Mouse (Mus musculus) cerebellum, adult 2 months (tissue): ENCODE results near the gene Stard10.

Source experiments
- CTCF ChIP-seq: fragments of 200-500 bp; IDR thresholded peaks from 2 replicates; pipeline ENCODE4 v1.5.1; 2011; ENCODE audit warnings: low read depth, mild to moderate bottlenecking, control low read depth, low read length, moderate library complexity, borderline replicate concordance; ENCODE audit not compliant: insufficient read depth
- POLR2A ChIP-seq: fragments of 200-500 bp; IDR thresholded peaks from 2 replicates; pipeline ENCODE4 v1.6.1; 2011; ENCODE audit warnings: low read length, control low read depth, borderline replicate concordance; ENCODE audit not compliant: insufficient read depth

DNA sequence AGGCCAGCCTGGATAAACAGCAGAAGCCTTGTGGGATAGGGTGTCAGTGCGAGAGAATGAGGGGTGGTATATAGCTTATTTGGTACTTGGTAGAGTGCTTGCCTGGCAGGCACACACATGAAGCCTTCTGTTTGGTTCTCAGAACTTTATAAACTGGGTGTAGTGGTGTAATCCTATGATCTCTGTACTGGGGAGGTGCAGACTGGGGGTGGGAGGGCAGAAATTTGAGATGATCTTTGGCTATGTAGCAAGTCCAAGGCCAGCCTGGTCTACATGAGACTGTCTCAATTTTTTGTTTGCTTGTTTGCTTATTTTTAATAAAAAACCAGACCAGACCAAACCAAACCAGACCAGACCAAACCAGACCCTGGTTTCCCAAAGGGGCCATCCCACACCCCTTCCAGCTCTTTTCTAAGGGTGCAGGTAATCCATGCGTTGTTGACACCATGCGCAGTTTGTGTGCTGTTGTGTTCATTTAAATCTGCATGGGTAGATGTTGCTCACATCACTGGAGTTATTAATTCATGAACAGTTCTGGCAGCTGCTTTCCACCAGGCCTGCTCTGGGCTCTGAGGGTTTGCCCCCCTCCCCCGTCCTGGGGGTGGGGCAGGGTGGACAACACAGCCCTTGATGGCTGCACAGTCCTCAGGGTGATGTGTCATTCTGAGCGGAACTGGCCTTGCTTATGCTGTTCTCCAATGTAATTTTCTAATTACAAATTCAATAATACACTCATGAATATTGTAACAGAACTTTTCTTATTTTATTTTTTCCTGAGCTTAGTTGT, 15.4 kb downstream of the Stard10 start:
- TF ChIP-seq CTCF: no peak
- TF ChIP-seq POLR2A: no peak
